Mouse (Mus musculus) megakaryocyte, embryonic 14.5 days (primary cell): ENCODE data around the gene Creb3l4. TPM values are rescaled to one million over a fixed set of nuclear protein-coding genes. Genes with fewer than 3 reads are reported as not detected.

ENCODE experiments used
- H3K27me3 ChIP-seq: replicated peaks from 2 replicates; pipeline ENCODE3; 2012; ENCODE audit warnings: inconsistent platforms
- H3K36me3 ChIP-seq: replicated peaks from 2 replicates; pipeline ENCODE3; 2012; ENCODE audit warnings: low read length, inconsistent platforms, mixed read lengths
- H3K4me1 ChIP-seq: 2 replicates; pipeline ENCODE4 v1.6.1; 2012; ENCODE audit warnings: inconsistent platforms
- H3K4me3 ChIP-seq: replicated peaks from 2 replicates; pipeline ENCODE3; 2012; ENCODE audit warnings: moderate library complexity, mild to moderate bottlenecking, inconsistent platforms
- H3K9me3 ChIP-seq: 2 replicates; pipeline ENCODE4 v1.6.1; 2012; ENCODE audit warnings: inconsistent platforms
- FLI1 ChIP-seq: IDR thresholded peaks from 2 replicates; pipeline ENCODE4 v1.6.1; 2012; ENCODE audit warnings: low read length, inconsistent platforms, mixed read lengths
- GATA1 ChIP-seq: IDR thresholded peaks from 3 replicates; pipeline ENCODE4 v1.6.1; 2012; ENCODE audit warnings: mixed read lengths, low read length, inconsistent platforms, borderline replicate concordance
- polyA plus RNA-seq: library from polyadenylated mRNA; stranded (reverse); fragments of >175 nt; gene quantifications from 2 replicates; pipeline ENCODE4 v1.2.3, GENCODE M21; 2012; ENCODE audit warnings: low replicate concordance; ENCODE audit not compliant: insufficient read depth

The Creb3l4 gene
- polyA plus RNA-seq, 1 experiment = 0.07 TPM

- Histone ChIP-seq H3K36me3 (no peaks in the 10 kb centered on the region), H3K9me3 (no peaks in the 10 kb centered on the region), H3K27me3 (peaks cover 6% of the 10 kb centered on the region), H3K4me1 (no peaks in the 10 kb centered on the region), H3K4me3 (no peak overlapping the region)
- TF ChIP-seq GATA1 (no peak), FLI1 (no peak)
These were observed 52.3 kb downstream of the Creb3l4 start for GRCm38 (mm10) chr3:90190859-90191510.

Other genes with a start within 250 kb of the Creb3l4 start
- gene Hax1, start 244.7 kb downstream of the Creb3l4 start, polyA plus RNA-seq = 10.9 and 58.1 TPM in 2 replicates
- gene 4933434E20Rik, start 191.9 kb downstream of the Creb3l4 start, polyA plus RNA-seq = 1.2 and 10.8 TPM in 2 replicates
- 119 and 130 TPM in 2 replicates for gene Ubap2l, start 190.9 kb downstream of the Creb3l4 start, polyA plus RNA-seq
- gene Tpm3, start 170.9 kb downstream of the Creb3l4 start, polyA plus RNA-seq = 28.7 and 263 TPM in 2 replicates
- gene Nup210l, start 139.4 kb downstream of the Creb3l4 start, polyA plus RNA-seq = not detected in 2 replicates
- 120 and 279 TPM in 2 replicates for gene Rps27, start 29.9 kb downstream of the Creb3l4 start, polyA plus RNA-seq
- gene Rab13, start 29.8 kb downstream of the Creb3l4 start, polyA plus RNA-seq = 7.1 and 45.9 TPM in 2 replicates
- gene Jtb, start 11.9 kb downstream of the Creb3l4 start, polyA plus RNA-seq = 132 and 150 TPM in 2 replicates
- 14.4 and 22.8 TPM in 2 replicates for gene Slc39a1, start 4.7 kb upstream of the Creb3l4 start, polyA plus RNA-seq
- gene Crtc2, start 10.7 kb upstream of the Creb3l4 start, polyA plus RNA-seq = 53.7 and 79.0 TPM in 2 replicates
- gene Dennd4b, start 21.7 kb upstream of the Creb3l4 start, polyA plus RNA-seq = 41.0 and 105 TPM in 2 replicates
- gene Gatad2b, start 49.7 kb upstream of the Creb3l4 start, polyA plus RNA-seq = 2.8 and 3.2 TPM in 2 replicates
- 2.3 and 3.1 TPM in 2 replicates for gene Slc27a3, start 146.4 kb upstream of the Creb3l4 start, polyA plus RNA-seq
- 15.5 and 21.9 TPM in 2 replicates for gene Ints3, start 190.1 kb upstream of the Creb3l4 start, polyA plus RNA-seq
- gene Npr1, start 222.4 kb upstream of the Creb3l4 start, polyA plus RNA-seq = 2.6 TPM in 1 of 2 replicates, not detected in the other
- 10.5 TPM in 1 of 2 replicates, not detected in the other for gene Ilf2, start 232.6 kb upstream of the Creb3l4 start, polyA plus RNA-seq
- gene Snapin, start 247.5 kb upstream of the Creb3l4 start, polyA plus RNA-seq = 3.0 and 5.3 TPM in 2 replicates